Mouse (Mus musculus): ENCODE measurements around the gene Cit. TPM values are rescaled to one million over a fixed set of nuclear protein-coding genes. Genes with fewer than 3 reads are reported as not detected.

Cit gene
- polyA plus RNA-seq, 1 experiment from 2014 or later: 34.1 TPM

- Histone ChIP-seq H3K4me1 (ENCODE audit: control insufficient read depth, low read depth, low read length) (peaks cover 21% of the 10 kb centered on the region), H3K27ac (ENCODE audit: low read length) (no peak overlapping the region), H3K36me3 (ENCODE audit: control insufficient read depth, insufficient read depth) (no peaks in the 10 kb centered on the region), H3K4me2 (ENCODE audit: low read depth, low read length) (no peak overlapping the region), H3K9me3 (replicated peaks; ENCODE audit: control insufficient read depth, low read length) (no peaks in the 10 kb centered on the region), H3K4me3 (ENCODE audit: low read depth, low read length) (no peak overlapping the region), H3K9ac (ENCODE audit: low read depth, low read length) (no peak overlapping the region), H3K27me3 (ENCODE audit: control insufficient read depth, insufficient read depth, low read depth, low read length) (no peaks in the 10 kb centered on the region)
- no peak for ATAC-seq (ENCODE audit: low read depth)
- WGBS (ENCODE audit: insufficient replicate concordance): 86% methylated on average over 5 of the region's 5 CpGs
Measured at GRCm38 (mm10) chr5:115915481-115915880, 70.4 kb downstream of the Cit start.

GRCm38 (mm10) chr5:115917960-115918359, 72.9 kb downstream of the Cit start:
- peaks cover 22% of the 10 kb centered on the region for H3K4me1 ChIP-seq (ENCODE audit: control insufficient read depth, low read depth, low read length)
- H3K36me3 ChIP-seq (ENCODE audit: control insufficient read depth, insufficient read depth): no peaks in the 10 kb centered on the region
- no peak for ATAC-seq (ENCODE audit: low read depth)
- no peaks in the 10 kb centered on the region for H3K27me3 ChIP-seq (ENCODE audit: control insufficient read depth, insufficient read depth, low read depth, low read length)
- H3K27ac ChIP-seq (ENCODE audit: low read length): peak overlapping the region; percentile 65
- H3K9me3 ChIP-seq (replicated peaks; ENCODE audit: control insufficient read depth, low read length): no peaks in the 10 kb centered on the region
- H3K4me2 ChIP-seq (ENCODE audit: low read depth, low read length): 0 out of 2 replicates have a peak overlapping the region, but pooled peaks have one; percentile 26
- H3K9ac ChIP-seq (ENCODE audit: low read depth, low read length): no peak overlapping the region
- H3K4me3 ChIP-seq (ENCODE audit: low read depth, low read length): no peak overlapping the region
- WGBS (ENCODE audit: insufficient replicate concordance): 75% methylated on average over 4 of the region's 4 CpGs

GRCm38 (mm10) chr5:115918597-115919351, 73.7 kb downstream of the Cit start:
- no peaks in the 10 kb centered on the region for H3K36me3 ChIP-seq (ENCODE audit: control insufficient read depth, insufficient read depth)
- no peaks in the 10 kb centered on the region for H3K27me3 ChIP-seq (ENCODE audit: control insufficient read depth, insufficient read depth, low read depth, low read length)
- H3K9me3 ChIP-seq (replicated peaks; ENCODE audit: control insufficient read depth, low read length): no peaks in the 10 kb centered on the region
- H3K27ac ChIP-seq (ENCODE audit: low read length): peak overlapping the region; percentile 65; the same call in 1 of the 2 replicates
- peak; percentile 61 for ATAC-seq (ENCODE audit: low read depth)
- 39% methylated on average over 23 of the region's 23 CpGs for WGBS (ENCODE audit: insufficient replicate concordance)
- H3K9ac ChIP-seq (ENCODE audit: low read depth, low read length): no peak overlapping the region
- H3K4me1 ChIP-seq (ENCODE audit: control insufficient read depth, low read depth, low read length): peaks cover 25% of the 10 kb centered on the region
- no peak overlapping the region for H3K4me3 ChIP-seq (ENCODE audit: low read depth, low read length)
- 0 out of 2 replicates have a peak overlapping the region, but pooled peaks have one; percentile 26 for H3K4me2 ChIP-seq (ENCODE audit: low read depth, low read length)

- H3K4me2 ChIP-seq (ENCODE audit: low read depth, low read length): peak overlapping the region; percentile 26; the same call in 1 of the 2 replicates
- H3K4me3 ChIP-seq (ENCODE audit: low read depth, low read length): peak overlapping the region; percentile 24; the same call in 1 of the 2 replicates
- 87% methylated on average over 9 of the region's 9 CpGs for WGBS (ENCODE audit: insufficient replicate concordance)
Measured at GRCm38 (mm10) chr5:115921990-115922389, 76.9 kb downstream of the Cit start.

GRCm38 (mm10) chr5:115924946-115925345, 79.9 kb downstream of the Cit start:
- no peak overlapping the region for H3K4me3 ChIP-seq (ENCODE audit: low read depth, low read length)
- H3K9me3 ChIP-seq (replicated peaks; ENCODE audit: control insufficient read depth, low read length): no peaks in the 10 kb centered on the region
- no peak overlapping the region for H3K27ac ChIP-seq (ENCODE audit: low read length)
- H3K27me3 ChIP-seq (ENCODE audit: control insufficient read depth, insufficient read depth, low read depth, low read length): no peaks in the 10 kb centered on the region
- no peak for ATAC-seq (ENCODE audit: low read depth)
- 88% methylated on average over 7 of the region's 7 CpGs for WGBS (ENCODE audit: insufficient replicate concordance)
- no peak overlapping the region for H3K9ac ChIP-seq (ENCODE audit: low read depth, low read length)
- H3K4me2 ChIP-seq (ENCODE audit: low read depth, low read length): no peak overlapping the region
- H3K4me1 ChIP-seq (ENCODE audit: control insufficient read depth, low read depth, low read length): peaks cover 8% of the 10 kb centered on the region
- peaks cover 26% of the 10 kb centered on the region for H3K36me3 ChIP-seq (ENCODE audit: control insufficient read depth, insufficient read depth)

More at GRCm38 (mm10) chr5:115921990-115922389, 76.9 kb downstream of the Cit start:
- Histone ChIP-seq H3K27ac (ENCODE audit: low read length) (peak overlapping the region; percentile 47), H3K9ac (ENCODE audit: low read depth, low read length) (no peak overlapping the region), H3K27me3 (ENCODE audit: control insufficient read depth, insufficient read depth, low read depth, low read length) (no peaks in the 10 kb centered on the region), H3K4me1 (ENCODE audit: control insufficient read depth, low read depth, low read length) (peaks cover 25% of the 10 kb centered on the region), H3K36me3 (ENCODE audit: control insufficient read depth, insufficient read depth) (peaks cover 11% of the 10 kb centered on the region), H3K9me3 (replicated peaks; ENCODE audit: control insufficient read depth, low read length) (no peaks in the 10 kb centered on the region)
- peak; percentile 50 for ATAC-seq (ENCODE audit: low read depth)

GRCm38 (mm10) chr5:115928786-115929507, 83.9 kb downstream of the Cit start:
- Histone ChIP-seq H3K9ac (ENCODE audit: low read depth, low read length) (no peak overlapping the region), H3K9me3 (replicated peaks; ENCODE audit: control insufficient read depth, low read length) (no peaks in the 10 kb centered on the region), H3K4me1 (ENCODE audit: control insufficient read depth, low read depth, low read length) (no peaks in the 10 kb centered on the region), H3K27ac (ENCODE audit: low read length) (no peak overlapping the region), H3K4me3 (ENCODE audit: low read depth, low read length) (no peak overlapping the region), H3K36me3 (ENCODE audit: control insufficient read depth, insufficient read depth) (peaks cover 60% of the 10 kb centered on the region), H3K27me3 (ENCODE audit: control insufficient read depth, insufficient read depth, low read depth, low read length) (no peaks in the 10 kb centered on the region), H3K4me2 (ENCODE audit: low read depth, low read length) (no peak overlapping the region)
- no peak for ATAC-seq (ENCODE audit: low read depth)
- WGBS (ENCODE audit: insufficient replicate concordance): 78% methylated on average over 16 of the region's 16 CpGs

GRCm38 (mm10) chr5:115932325-115932724, 87.2 kb downstream of the Cit start:
- ATAC-seq (ENCODE audit: low read depth): no peak
- Histone ChIP-seq H3K9ac (ENCODE audit: low read depth, low read length) (no peak overlapping the region), H3K27me3 (ENCODE audit: control insufficient read depth, insufficient read depth, low read depth, low read length) (no peaks in the 10 kb centered on the region), H3K4me1 (ENCODE audit: control insufficient read depth, low read depth, low read length) (no peaks in the 10 kb centered on the region), H3K4me3 (ENCODE audit: low read depth, low read length) (no peak overlapping the region), H3K36me3 (ENCODE audit: control insufficient read depth, insufficient read depth) (peaks cover 69% of the 10 kb centered on the region), H3K27ac (ENCODE audit: low read length) (no peak overlapping the region), H3K9me3 (replicated peaks; ENCODE audit: control insufficient read depth, low read length) (no peaks in the 10 kb centered on the region), H3K4me2 (ENCODE audit: low read depth, low read length) (no peak overlapping the region)
- WGBS (ENCODE audit: insufficient replicate concordance): 87% methylated on average over 11 of the region's 11 CpGs

GRCm38 (mm10) chr5:115936851-115937250, 91.8 kb downstream of the Cit start:
- Histone ChIP-seq H3K27ac (ENCODE audit: low read length) (no peak overlapping the region), H3K9ac (ENCODE audit: low read depth, low read length) (no peak overlapping the region), H3K9me3 (replicated peaks; ENCODE audit: control insufficient read depth, low read length) (no peaks in the 10 kb centered on the region), H3K27me3 (ENCODE audit: control insufficient read depth, insufficient read depth, low read depth, low read length) (no peaks in the 10 kb centered on the region), H3K4me3 (ENCODE audit: low read depth, low read length) (no peak overlapping the region), H3K36me3 (ENCODE audit: control insufficient read depth, insufficient read depth) (peaks cover 69% of the 10 kb centered on the region), H3K4me2 (ENCODE audit: low read depth, low read length) (no peak overlapping the region), H3K4me1 (ENCODE audit: control insufficient read depth, low read depth, low read length) (no peaks in the 10 kb centered on the region)
- 91% methylated on average over 15 of the region's 15 CpGs for WGBS (ENCODE audit: insufficient replicate concordance)
- ATAC-seq (ENCODE audit: low read depth): no peak

- Histone ChIP-seq H3K4me1 (ENCODE audit: control insufficient read depth, low read depth, low read length) (no peaks in the 10 kb centered on the region), H3K36me3 (ENCODE audit: control insufficient read depth, insufficient read depth) (peaks cover 68% of the 10 kb centered on the region), H3K9ac (ENCODE audit: low read depth, low read length) (no peak overlapping the region), H3K4me3 (ENCODE audit: low read depth, low read length) (no peak overlapping the region), H3K4me2 (ENCODE audit: low read depth, low read length) (no peak overlapping the region), H3K27ac (ENCODE audit: low read length) (no peak overlapping the region), H3K9me3 (replicated peaks; ENCODE audit: control insufficient read depth, low read length) (no peaks in the 10 kb centered on the region), H3K27me3 (ENCODE audit: control insufficient read depth, insufficient read depth, low read depth, low read length) (no peaks in the 10 kb centered on the region)
- no peak for ATAC-seq (ENCODE audit: low read depth)
- WGBS (ENCODE audit: insufficient replicate concordance): 87% methylated on average over 6 of the region's 6 CpGs
Measured at GRCm38 (mm10) chr5:115937566-115937965, 92.5 kb downstream of the Cit start.

Measured in liver, embryonic 16.5 days (tissue).